Mouse (Mus musculus): ENCODE measurements around the gene Sept8. TPM values are rescaled to one million over a fixed set of nuclear protein-coding genes. Genes with fewer than 3 reads are reported as not detected.

Gene Sept8
- total RNA-seq (2021) (10 to 100 TPM; 25.7 to 28.2 TPM), polyA plus RNA-seq (2012; rRNA removed) (24.8 and 39.2 TPM in 2 replicates)
- long read RNA-seq, full-length matches to known transcripts, result 4 of 13 reads
- long read RNA-seq, partial matches to known transcripts, result 0 of 13 reads
- long read RNA-seq, other reads (novel, unspliced or antisense), result 9 of 13 reads

- Histone ChIP-seq H3K4me3 (peak within 1 kb of the TSS; percentile 71), H3K36me3 (ENCODE audit: control insufficient read depth, insufficient read depth, low read length) (no peaks in the 10 kb centered on the region), H3K79me2 (replicated peaks; ENCODE audit: control insufficient read depth, insufficient read depth, low read length) (no peaks in the 10 kb centered on the region), H3K27me3 (ENCODE audit: control insufficient read depth, insufficient read depth, low read length) (no peaks in the 10 kb centered on the region), H3K4me1 (ENCODE audit: control insufficient read depth, insufficient read depth, low read length) (peaks cover 15% of the 10 kb centered on the region), H3K9ac (ENCODE audit: low read depth, low read length) (peak within 1 kb of the TSS; percentile 83), H3K27ac (peak within 1 kb of the TSS; percentile 84)
- DNase-seq, result peak; percentile 85 to 86
- WGBS, result 7% methylated on average over 76 of the region's 79 CpGs
- intact Hi-C loops (cut with DNase I), result loop anchor here (5.0 kb wide), 1 partner anchor 48 kb away; the partner anchor contains the start of gene Kif3a
- no peak for TF ChIP-seq EP300 (IDR thresholded peaks at IDR 0.05; ENCODE audit: insufficient read depth, low read depth, low read length)
- TF ChIP-seq CTCF (IDR thresholded peaks at IDR 0.05), result no peak
- TF ChIP-seq POLR2A (IDR thresholded peaks at IDR 0.05; ENCODE audit: insufficient read depth, low read depth, low read length), result no peak
Observed at GRCm38 (mm10) chr11:53519207-53520121, at the start of gene Sept8. Sept8 (plus strand) TSS chr11:53519257.

GRCm38 (mm10) chr11:53469294-53469967 is 49.6 kb upstream of the Sept8 start:
- no peak for DNase-seq
- intact Hi-C loops (cut with DNase I), result loop anchor here (5.0 kb wide), 2 partner anchors 57 to 98 kb away; partner anchors contain the start of gene Kif3a
- no peak overlapping the region for H3K9ac ChIP-seq (ENCODE audit: low read depth, low read length)
- peak overlapping the region; percentile 72; the same call in 1 of the 2 replicates for H3K27ac ChIP-seq
- H3K36me3 ChIP-seq (ENCODE audit: control insufficient read depth, insufficient read depth, low read length), result no peaks in the 10 kb centered on the region
- no peak for TF ChIP-seq EP300 (IDR thresholded peaks at IDR 0.05; ENCODE audit: insufficient read depth, low read depth, low read length)
- no peak for TF ChIP-seq POLR2A (IDR thresholded peaks at IDR 0.05; ENCODE audit: insufficient read depth, low read depth, low read length)
- no peak for TF ChIP-seq CTCF (IDR thresholded peaks at IDR 0.05)
- no peaks in the 10 kb centered on the region for H3K27me3 ChIP-seq (ENCODE audit: control insufficient read depth, insufficient read depth, low read length)
- 37% methylated on average over 16 of the region's 16 CpGs for WGBS
- peak overlapping the region; percentile 24 for H3K4me3 ChIP-seq
- no peaks in the 10 kb centered on the region for H3K79me2 ChIP-seq (replicated peaks; ENCODE audit: control insufficient read depth, insufficient read depth, low read length)
- peaks cover 3% of the 10 kb centered on the region; the same call in 1 of the 2 replicates for H3K4me1 ChIP-seq (ENCODE audit: control insufficient read depth, insufficient read depth, low read length)

GRCm38 (mm10) chr11:53469968-53470695 is 48.9 kb upstream of the Sept8 start, which contains the start of gene Gm9837:
Gm9837 (minus strand) TSS chr11:53470479.
- 4% methylated on average over 29 of the region's 29 CpGs for WGBS
- peak; percentile 98 for TF ChIP-seq EP300 (IDR thresholded peaks at IDR 0.05; ENCODE audit: insufficient read depth, low read depth, low read length)
- TF ChIP-seq CTCF (IDR thresholded peaks at IDR 0.05), result peak; percentile 95
- TF ChIP-seq POLR2A (IDR thresholded peaks at IDR 0.05; ENCODE audit: insufficient read depth, low read depth, low read length), result peak; percentile 29; the same call in 1 of the 2 replicates
- peak; percentile 88 to 90 for DNase-seq
- Histone ChIP-seq H3K36me3 (ENCODE audit: control insufficient read depth, insufficient read depth, low read length) (no peaks in the 10 kb centered on the region), H3K79me2 (replicated peaks; ENCODE audit: control insufficient read depth, insufficient read depth, low read length) (no peaks in the 10 kb centered on the region), H3K27me3 (ENCODE audit: control insufficient read depth, insufficient read depth, low read length) (no peaks in the 10 kb centered on the region), H3K4me3 (peak within 1 kb of the TSS; percentile 24), H3K4me1 (ENCODE audit: control insufficient read depth, insufficient read depth, low read length) (peaks cover 3% of the 10 kb centered on the region; the same call in 1 of the 2 replicates), H3K9ac (ENCODE audit: low read depth, low read length) (no peak within 1 kb of the TSS), H3K27ac (peak within 1 kb of the TSS; percentile 72)
- intact Hi-C loops (cut with DNase I), result loop anchor here (1.0 to 5.0 kb wide), 6 partner anchors 57 to 267 kb away; partner anchors contain the start of gene Kif3a

GRCm38 (mm10) chr11:53472709-53473108 is 46.3 kb upstream of the Sept8 start:
- WGBS, result 84% methylated on average over 3 of the region's 3 CpGs
- peak; percentile 33 for TF ChIP-seq CTCF (IDR thresholded peaks at IDR 0.05)
- TF ChIP-seq EP300 (IDR thresholded peaks at IDR 0.05; ENCODE audit: insufficient read depth, low read depth, low read length), result no peak
- DNase-seq, result no peak
- Histone ChIP-seq H3K36me3 (ENCODE audit: control insufficient read depth, insufficient read depth, low read length) (no peaks in the 10 kb centered on the region), H3K9ac (ENCODE audit: low read depth, low read length) (no peak overlapping the region), H3K79me2 (replicated peaks; ENCODE audit: control insufficient read depth, insufficient read depth, low read length) (no peaks in the 10 kb centered on the region), H3K4me1 (ENCODE audit: control insufficient read depth, insufficient read depth, low read length) (peaks cover 1% of the 10 kb centered on the region; the same call in 1 of the 2 replicates), H3K27ac (no peak overlapping the region), H3K4me3 (no peak overlapping the region), H3K27me3 (ENCODE audit: control insufficient read depth, insufficient read depth, low read length) (no peaks in the 10 kb centered on the region)
- intact Hi-C loops (cut with DNase I), result loop anchor here (5.0 kb wide), 1 partner anchor 55 kb away; no protein-coding TSS in a partner anchor

- DNase-seq, result no peak
- WGBS, result 26% methylated on average over 8 of the region's 8 CpGs
- Histone ChIP-seq H3K79me2 (replicated peaks; ENCODE audit: control insufficient read depth, insufficient read depth, low read length) (no peaks in the 10 kb centered on the region), H3K4me3 (no peak overlapping the region), H3K27me3 (ENCODE audit: control insufficient read depth, insufficient read depth, low read length) (peaks cover 14% of the 10 kb centered on the region), H3K27ac (no peak overlapping the region), H3K36me3 (ENCODE audit: control insufficient read depth, insufficient read depth, low read length) (no peaks in the 10 kb centered on the region), H3K4me1 (ENCODE audit: control insufficient read depth, insufficient read depth, low read length) (no peaks in the 10 kb centered on the region; the same call in 1 of the 2 replicates), H3K9ac (ENCODE audit: low read depth, low read length) (no peak overlapping the region)
- no peak for TF ChIP-seq EP300 (IDR thresholded peaks at IDR 0.05; ENCODE audit: insufficient read depth, low read depth, low read length)
- TF ChIP-seq POLR2A (IDR thresholded peaks at IDR 0.05; ENCODE audit: insufficient read depth, low read depth, low read length), result no peak
- no peak for TF ChIP-seq CTCF (IDR thresholded peaks at IDR 0.05)
- intact Hi-C loops (cut with DNase I), result no loop called here
Observed at GRCm38 (mm10) chr11:53475620-53476019, 43.4 kb upstream of the Sept8 start.
